Mouse (Mus musculus) right cerebral cortex, postnatal 4 days (tissue): ENCODE data around the gene Gk5.
"Not testable (repeated sequence)": the region's sequence is repeated elsewhere in the genome, so short reads cannot be mapped to it uniquely, and the experiment has no call there.

Experiments used
- DNase-seq: peaks from one replicate; pipeline ENCODE4 v3.0.0-alpha.2; 2022

The Gk5 gene

GRCm38 (mm10) chr9:96118861-96119772 lies at the start of gene Gk5:
TSS of gene Gk5 (plus strand) at chr9:96119362.
- peak; percentile 99 for DNase-seq

- DNase-seq = no peak
These were observed 40.3 kb upstream of the Gk5 start for GRCm38 (mm10) chr9:96078752-96079315.

DNA sequence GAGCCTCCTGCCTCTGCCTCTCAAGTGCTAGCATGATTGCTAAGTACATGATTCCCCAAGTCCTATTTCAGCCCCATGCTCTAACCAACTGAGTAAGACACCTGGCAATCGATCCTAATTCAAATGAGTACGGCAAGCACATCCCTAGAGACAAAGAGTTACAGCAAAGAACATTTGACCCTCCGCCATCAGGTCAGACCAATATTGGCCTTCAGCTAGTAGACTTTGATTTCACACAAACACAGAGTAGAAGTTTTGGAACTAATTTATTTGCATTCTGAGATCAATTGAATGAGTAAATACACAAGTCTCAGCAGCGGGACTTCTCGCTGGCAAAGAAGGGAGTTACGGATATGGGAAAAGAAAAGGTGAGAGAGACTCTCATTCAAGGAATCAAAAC lies 33.9 kb upstream of the Gk5 start:
- no peak for DNase-seq

DNA sequence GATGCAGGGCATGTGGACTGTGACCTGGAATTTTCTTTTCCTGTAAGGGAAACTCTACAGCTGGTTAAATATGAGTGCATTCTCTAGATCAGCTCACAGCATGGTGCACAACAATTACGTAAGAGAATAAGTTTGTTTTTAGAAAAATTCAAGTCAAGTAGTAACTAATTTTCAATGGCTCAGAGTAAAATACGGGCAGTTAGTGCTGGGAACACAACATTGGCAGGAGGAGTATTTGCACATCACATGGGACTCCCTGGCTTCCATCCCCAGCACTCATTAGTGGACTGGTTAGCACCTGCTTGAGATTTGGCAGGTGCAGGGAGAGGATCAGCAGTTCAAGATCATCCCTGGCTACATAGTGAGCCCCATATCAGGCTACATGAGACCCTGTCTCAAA lies 31.5 kb upstream of the Gk5 start:
- DNase-seq = no peak

GRCm38 (mm10) chr9:96088456-96088855 lies 30.7 kb upstream of the Gk5 start:
- DNase-seq = not testable (repeated sequence)

- not testable (repeated sequence) for DNase-seq
These were observed 26.5 kb upstream of the Gk5 start for GRCm38 (mm10) chr9:96092637-96093036.

DNA sequence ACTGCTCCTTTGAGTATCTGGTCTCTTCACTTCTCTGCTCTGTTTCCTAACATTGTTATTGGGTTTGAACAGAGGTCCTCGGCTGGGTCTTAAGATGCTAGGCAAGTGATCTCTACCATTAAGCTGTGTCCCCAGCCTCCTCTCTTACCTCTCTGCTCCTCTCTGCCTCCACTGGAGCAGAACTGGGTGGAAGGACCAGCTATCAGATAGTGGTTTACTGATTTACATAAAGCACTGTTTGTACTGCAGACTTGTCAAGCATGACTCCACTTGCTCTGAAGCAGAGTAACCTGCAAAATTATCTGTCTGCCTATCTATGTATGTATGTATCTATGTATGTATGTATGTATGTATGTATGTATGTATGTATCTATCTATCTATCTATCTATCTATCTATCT lies 25.9 kb upstream of the Gk5 start:
- DNase-seq = no peak

GRCm38 (mm10) chr9:96094341-96094740 lies 24.8 kb upstream of the Gk5 start:
- DNase-seq = no peak

GRCm38 (mm10) chr9:96095192-96095591 lies 24.0 kb upstream of the Gk5 start:
- no peak for DNase-seq

GRCm38 (mm10) chr9:96102846-96103245 lies 16.3 kb upstream of the Gk5 start:
- no peak for DNase-seq

- no peak for DNase-seq
These were observed 6.2 kb upstream of the Gk5 start for GRCm38 (mm10) chr9:96112879-96113361.

- DNase-seq = no peak
These were observed 2.4 kb upstream of the Gk5 start for GRCm38 (mm10) chr9:96116801-96117200.

DNA sequence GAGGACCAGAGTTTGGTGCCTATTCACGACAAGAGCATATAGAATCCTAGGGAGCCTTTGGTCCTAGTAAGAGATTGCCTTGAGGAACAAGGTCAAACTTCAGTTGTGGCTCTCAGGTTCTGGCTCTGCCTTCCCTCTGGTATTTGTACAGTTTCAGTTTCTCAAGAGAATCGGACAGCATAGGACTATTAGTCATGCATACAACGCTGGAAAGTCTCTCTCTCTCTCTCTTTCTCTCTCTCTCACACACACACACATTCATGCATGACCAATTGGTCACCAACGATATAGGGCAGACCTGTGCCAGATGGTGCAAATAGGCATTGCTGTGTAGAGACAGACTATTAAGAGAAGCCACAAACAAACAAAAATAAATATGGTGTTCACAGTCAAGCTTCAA lies 946 bp upstream of the Gk5 start:
- no peak for DNase-seq

- no peak for DNase-seq
These were observed 8.8 kb downstream of the Gk5 start for GRCm38 (mm10) chr9:96127972-96128371.

DNA sequence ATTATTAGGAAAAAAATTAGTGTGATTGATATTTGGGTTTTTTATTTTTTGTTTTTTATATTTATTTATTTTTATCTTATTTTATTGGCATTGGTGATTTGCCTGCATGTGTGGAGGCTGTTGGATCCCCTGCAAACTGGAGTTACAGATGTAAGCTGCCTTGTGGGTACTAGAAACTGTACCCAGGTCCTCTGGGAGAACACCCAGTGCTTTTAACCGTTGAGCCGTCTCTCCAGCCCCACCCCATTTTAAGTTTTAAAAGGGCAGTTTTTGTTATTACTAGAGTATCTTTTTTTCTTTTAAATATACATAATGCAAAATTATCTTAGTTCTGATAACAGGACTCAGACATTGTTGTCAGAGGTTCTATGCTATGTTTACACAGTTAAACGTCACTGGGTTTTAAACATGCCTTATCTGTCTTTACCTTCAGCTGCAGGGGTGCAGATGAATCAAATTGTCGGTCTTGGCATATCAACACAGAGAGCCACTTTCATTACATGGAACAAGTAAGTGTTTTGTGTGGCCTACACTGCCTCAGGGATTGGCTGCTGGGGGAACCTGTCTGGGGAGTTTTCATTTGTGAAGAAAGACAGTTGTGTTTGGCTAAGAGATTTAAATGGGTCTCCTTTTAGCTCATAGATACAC lies 13.9 kb downstream of the Gk5 start:
- DNase-seq = no peak

DNA sequence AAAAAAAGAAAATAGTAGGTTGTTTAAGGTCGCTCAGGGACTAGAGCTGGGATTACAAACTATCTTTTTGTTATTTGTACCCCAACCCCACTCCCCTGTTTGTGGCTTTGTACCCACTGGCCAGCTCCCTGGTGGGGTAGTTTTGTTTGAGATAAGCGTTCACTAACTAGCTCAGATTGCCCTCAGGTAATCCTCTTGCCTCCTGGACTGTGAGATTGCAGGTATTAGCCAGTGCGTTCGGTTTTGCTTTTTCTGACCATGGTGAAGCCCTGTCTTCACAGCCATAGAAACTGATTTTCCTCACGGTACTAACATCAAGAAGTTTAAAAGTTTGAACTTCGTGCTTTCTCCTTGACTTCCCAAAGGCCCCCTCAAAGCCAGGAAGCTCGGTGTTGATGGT lies 15.3 kb downstream of the Gk5 start:
- no peak for DNase-seq

- no peak for DNase-seq
These were observed 15.8 kb downstream of the Gk5 start for GRCm38 (mm10) chr9:96134916-96135315.

GRCm38 (mm10) chr9:96135461-96135860 lies 16.3 kb downstream of the Gk5 start:
- DNase-seq = no peak

DNA sequence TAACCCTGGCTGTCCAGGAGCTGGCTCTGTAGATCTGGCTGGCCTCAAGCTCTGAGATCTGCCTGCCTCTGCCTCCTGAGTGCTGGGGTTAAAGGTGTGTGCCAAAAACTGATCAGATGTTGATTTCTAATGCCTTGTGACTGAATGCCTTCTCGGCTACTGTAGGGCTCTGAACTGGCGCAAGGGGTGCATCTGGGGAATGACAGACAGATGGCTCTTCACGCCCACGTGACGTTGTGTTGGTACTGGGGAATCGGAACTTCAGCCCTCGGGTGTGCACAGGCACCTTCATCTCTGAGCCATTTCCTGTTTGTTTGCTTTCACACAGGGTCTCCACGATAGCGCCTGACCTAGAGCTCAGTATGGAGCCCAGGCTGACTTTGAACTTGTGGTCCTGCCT lies 19.8 kb downstream of the Gk5 start:
- no peak for DNase-seq

DNA sequence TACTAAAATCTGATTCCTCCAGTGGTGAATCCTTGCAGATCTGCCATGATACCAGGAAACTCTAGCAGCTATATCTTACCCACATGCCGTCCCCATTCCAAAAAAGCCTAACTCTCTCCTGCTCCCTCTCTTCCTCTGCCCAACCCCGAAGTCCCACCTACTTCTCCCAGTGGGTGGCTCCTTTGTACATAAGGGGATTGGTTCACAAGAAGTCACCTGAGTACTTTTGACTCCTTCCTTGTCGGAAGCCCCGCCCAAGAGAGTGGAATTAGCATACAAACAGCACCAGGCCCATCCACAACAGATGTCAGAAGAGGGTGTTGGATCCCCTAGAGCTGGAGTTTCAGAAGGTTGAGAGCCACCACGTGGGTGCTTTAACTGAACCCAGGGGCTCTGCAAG lies 20.7 kb downstream of the Gk5 start:
- DNase-seq = no peak

GRCm38 (mm10) chr9:96140931-96141330 lies 21.8 kb downstream of the Gk5 start:
- DNase-seq = no peak

DNA sequence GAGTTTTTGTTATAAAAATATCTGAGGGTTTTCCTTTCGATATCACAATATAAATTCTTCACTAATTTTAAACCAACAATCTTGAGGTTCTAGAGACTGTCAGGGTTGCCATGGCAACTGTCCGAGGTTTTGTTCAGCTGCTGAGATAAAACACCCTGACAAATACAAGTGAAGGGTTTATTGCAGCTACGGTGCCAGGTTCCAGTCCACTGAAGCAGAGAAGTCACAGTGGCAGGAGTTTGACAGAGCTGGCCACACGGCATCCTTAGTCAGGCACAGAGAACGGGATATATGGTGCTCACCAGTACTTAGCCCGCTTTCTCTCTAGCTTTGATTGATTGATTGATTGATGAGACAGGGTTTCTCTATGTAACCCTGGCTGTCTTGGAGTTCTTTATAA lies 23.3 kb downstream of the Gk5 start:
- no peak for DNase-seq

- DNase-seq = no peak
These were observed 24.5 kb downstream of the Gk5 start for GRCm38 (mm10) chr9:96143633-96144032.

DNA sequence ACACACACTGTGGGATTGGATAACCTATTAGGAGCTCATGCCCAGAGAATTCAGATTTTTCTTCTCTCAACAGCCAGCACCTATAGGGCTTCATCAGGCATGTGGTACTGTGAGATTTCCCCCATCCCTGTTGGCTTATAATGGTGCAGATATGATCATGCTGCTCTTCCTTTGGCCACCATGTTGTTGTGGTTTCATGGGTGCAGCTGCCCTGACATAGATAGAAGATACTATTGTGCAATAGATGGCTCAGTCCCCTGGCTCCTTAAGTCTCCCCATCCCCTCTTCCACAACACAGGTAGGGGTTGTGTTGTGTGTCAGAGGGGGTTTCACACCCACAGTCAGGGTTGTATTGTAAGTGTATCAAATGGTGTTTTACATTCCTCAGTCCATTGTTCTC lies 25.7 kb downstream of the Gk5 start:
- DNase-seq = no peak
